Mouse (Mus musculus): ENCODE data around the gene Mt3. TPM values are rescaled to one million over a fixed set of nuclear protein-coding genes. Genes with fewer than 3 reads are reported as not detected.

The Mt3 gene
- 78.6 and 88.7 TPM in 2 replicates for polyA plus RNA-seq (2014; fragmentation: Nextera tagmentation; extraction: Ambion mirVana)

- Histone ChIP-seq H3K9ac (ENCODE audit: low read length) (peak within 1 kb of the TSS; percentile 52), H3K9me3 (ENCODE audit: control insufficient read depth, low read length) (no peaks in the 10 kb centered on the region), H3K36me3 (ENCODE audit: control insufficient read depth, insufficient read depth, low read length) (no peaks in the 10 kb centered on the region), H3K27me3 (ENCODE audit: control insufficient read depth, insufficient read depth, low read length) (peaks cover 6% of the 10 kb centered on the region; the same call in 1 of the 2 replicates), H3K4me2 (ENCODE audit: low read length) (peak within 1 kb of the TSS; percentile 73), H3K4me3 (ENCODE audit: control insufficient read depth in 1 of 2, insufficient read depth in 1 of 2, low read depth in 1 of 2, low read length in 2 of 2) (peak within 1 kb of the TSS; percentile 43 to 57), H3K27ac (replicated peaks in 1 of 2; ENCODE audit: control insufficient read depth in 1 of 2, insufficient read depth in 1 of 2, low read depth in 2 of 2, low read length in 2 of 2) (no peak within 1 kb of the TSS), H3K4me1 (ENCODE audit: control insufficient read depth in 2 of 2, insufficient read depth in 2 of 2, low read length in 2 of 2) (peaks cover 12 to 28% of the 10 kb centered on the region in 2 experiments)
- 3% methylated on average over 29 of the region's 29 CpGs for WGBS
- ATAC-seq (ENCODE audit: insufficient number of reproducible peaks, insufficient read depth, low FRiP score, low read depth) = peak; percentile 63; the same call in 1 of the 2 replicates
Observed at GRCm38 (mm10) chr8:94152513-94153300, at the start of gene Mt3. Mt3 (plus strand) TSS chr8:94152607.

GRCm38 (mm10) chr8:94104146-94104545 is 48.3 kb upstream of the Mt3 start:
- 49% methylated on average over 5 of the region's 5 CpGs for WGBS
- peaks cover 8% of the 10 kb centered on the region; the same call in 1 of the 2 replicates for H3K27me3 ChIP-seq (ENCODE audit: control insufficient read depth, insufficient read depth, low read length)
- H3K36me3 ChIP-seq (ENCODE audit: control insufficient read depth, insufficient read depth, low read length) = no peaks in the 10 kb centered on the region
- no peak for ATAC-seq (ENCODE audit: insufficient number of reproducible peaks, insufficient read depth, low FRiP score, low read depth)
- no peak overlapping the region for H3K27ac ChIP-seq (replicated peaks in 1 of 2; ENCODE audit: control insufficient read depth in 1 of 2, insufficient read depth in 1 of 2, low read depth in 2 of 2, low read length in 2 of 2)
- no peaks in the 10 kb centered on the region for H3K4me1 ChIP-seq (ENCODE audit: control insufficient read depth in 2 of 2, insufficient read depth in 2 of 2, low read length in 2 of 2)
- no peaks in the 10 kb centered on the region for H3K9me3 ChIP-seq (ENCODE audit: control insufficient read depth, low read length)
- H3K4me3 ChIP-seq (ENCODE audit: control insufficient read depth in 1 of 2, insufficient read depth in 1 of 2, low read depth in 1 of 2, low read length in 2 of 2) = no peak overlapping the region
- H3K9ac ChIP-seq (ENCODE audit: low read length) = no peak overlapping the region
- H3K4me2 ChIP-seq (ENCODE audit: low read length) = no peak overlapping the region

- Histone ChIP-seq H3K36me3 (ENCODE audit: control insufficient read depth, insufficient read depth, low read length) (no peaks in the 10 kb centered on the region), H3K9ac (ENCODE audit: low read length) (no peak overlapping the region), H3K4me1 (ENCODE audit: control insufficient read depth in 2 of 2, insufficient read depth in 2 of 2, low read length in 2 of 2) (0 out of 4 replicates have a peak, but pooled peaks cover 0 to 2% of the 10 kb centered on the region in 2 experiments), H3K4me2 (ENCODE audit: low read length) (no peak overlapping the region), H3K4me3 (ENCODE audit: control insufficient read depth in 1 of 2, insufficient read depth in 1 of 2, low read depth in 1 of 2, low read length in 2 of 2) (no peak overlapping the region), H3K27ac (replicated peaks in 1 of 2; ENCODE audit: control insufficient read depth in 1 of 2, insufficient read depth in 1 of 2, low read depth in 2 of 2, low read length in 2 of 2) (no peak overlapping the region), H3K27me3 (ENCODE audit: control insufficient read depth, insufficient read depth, low read length) (no peaks in the 10 kb centered on the region), H3K9me3 (ENCODE audit: control insufficient read depth, low read length) (no peaks in the 10 kb centered on the region)
- ATAC-seq (ENCODE audit: insufficient number of reproducible peaks, insufficient read depth, low FRiP score, low read depth) = no peak
- 56% methylated on average over 3 of the region's 3 CpGs for WGBS
Observed at GRCm38 (mm10) chr8:94107871-94108270, 44.5 kb upstream of the Mt3 start.

- H3K27me3 ChIP-seq (ENCODE audit: control insufficient read depth, insufficient read depth, low read length) = no peaks in the 10 kb centered on the region
- H3K9ac ChIP-seq (ENCODE audit: low read length) = no peak overlapping the region
- 0 out of 4 replicates have a peak, but pooled peaks cover 2 to 4% of the 10 kb centered on the region in 2 experiments for H3K4me1 ChIP-seq (ENCODE audit: control insufficient read depth in 2 of 2, insufficient read depth in 2 of 2, low read length in 2 of 2)
- H3K36me3 ChIP-seq (ENCODE audit: control insufficient read depth, insufficient read depth, low read length) = no peaks in the 10 kb centered on the region
- no peak overlapping the region for H3K27ac ChIP-seq (replicated peaks in 1 of 2; ENCODE audit: control insufficient read depth in 1 of 2, insufficient read depth in 1 of 2, low read depth in 2 of 2, low read length in 2 of 2)
- H3K9me3 ChIP-seq (ENCODE audit: control insufficient read depth, low read length) = no peaks in the 10 kb centered on the region
- no peak for ATAC-seq (ENCODE audit: insufficient number of reproducible peaks, insufficient read depth, low FRiP score, low read depth)
- WGBS = 71% methylated on average over 6 of the region's 6 CpGs
- no peak overlapping the region for H3K4me3 ChIP-seq (ENCODE audit: control insufficient read depth in 1 of 2, insufficient read depth in 1 of 2, low read depth in 1 of 2, low read length in 2 of 2)
- H3K4me2 ChIP-seq (ENCODE audit: low read length) = no peak overlapping the region
Observed at GRCm38 (mm10) chr8:94109396-94109795, 43.0 kb upstream of the Mt3 start.

GRCm38 (mm10) chr8:94109835-94110234 is 42.6 kb upstream of the Mt3 start:
- no peak overlapping the region for H3K9ac ChIP-seq (ENCODE audit: low read length)
- H3K4me1 ChIP-seq (ENCODE audit: control insufficient read depth in 2 of 2, insufficient read depth in 2 of 2, low read length in 2 of 2) = 0 out of 4 replicates have a peak, but pooled peaks cover 2 to 4% of the 10 kb centered on the region in 2 experiments
- H3K27me3 ChIP-seq (ENCODE audit: control insufficient read depth, insufficient read depth, low read length) = no peaks in the 10 kb centered on the region
- H3K27ac ChIP-seq (replicated peaks in 1 of 2; ENCODE audit: control insufficient read depth in 1 of 2, insufficient read depth in 1 of 2, low read depth in 2 of 2, low read length in 2 of 2) = no peak overlapping the region
- WGBS = 77% methylated on average over 5 of the region's 5 CpGs
- H3K36me3 ChIP-seq (ENCODE audit: control insufficient read depth, insufficient read depth, low read length) = no peaks in the 10 kb centered on the region
- no peaks in the 10 kb centered on the region for H3K9me3 ChIP-seq (ENCODE audit: control insufficient read depth, low read length)
- no peak for ATAC-seq (ENCODE audit: insufficient number of reproducible peaks, insufficient read depth, low FRiP score, low read depth)
- no peak overlapping the region for H3K4me2 ChIP-seq (ENCODE audit: low read length)
- no peak overlapping the region for H3K4me3 ChIP-seq (ENCODE audit: control insufficient read depth in 1 of 2, insufficient read depth in 1 of 2, low read depth in 1 of 2, low read length in 2 of 2)

GRCm38 (mm10) chr8:94110526-94111177 is 41.8 kb upstream of the Mt3 start:
- no peak for ATAC-seq (ENCODE audit: insufficient number of reproducible peaks, insufficient read depth, low FRiP score, low read depth)
- H3K9me3 ChIP-seq (ENCODE audit: control insufficient read depth, low read length) = no peaks in the 10 kb centered on the region
- no peak overlapping the region for H3K27ac ChIP-seq (replicated peaks in 1 of 2; ENCODE audit: control insufficient read depth in 1 of 2, insufficient read depth in 1 of 2, low read depth in 2 of 2, low read length in 2 of 2)
- no peaks in the 10 kb centered on the region for H3K36me3 ChIP-seq (ENCODE audit: control insufficient read depth, insufficient read depth, low read length)
- H3K27me3 ChIP-seq (ENCODE audit: control insufficient read depth, insufficient read depth, low read length) = no peaks in the 10 kb centered on the region
- 70% methylated on average over 6 of the region's 6 CpGs for WGBS
- H3K4me2 ChIP-seq (ENCODE audit: low read length) = no peak overlapping the region
- no peak overlapping the region for H3K4me3 ChIP-seq (ENCODE audit: control insufficient read depth in 1 of 2, insufficient read depth in 1 of 2, low read depth in 1 of 2, low read length in 2 of 2)
- H3K9ac ChIP-seq (ENCODE audit: low read length) = no peak overlapping the region
- 0 out of 4 replicates have a peak, but pooled peaks cover 2 to 4% of the 10 kb centered on the region in 2 experiments for H3K4me1 ChIP-seq (ENCODE audit: control insufficient read depth in 2 of 2, insufficient read depth in 2 of 2, low read length in 2 of 2)

- no peak overlapping the region for H3K9ac ChIP-seq (ENCODE audit: low read length)
- no peak for ATAC-seq (ENCODE audit: insufficient number of reproducible peaks, insufficient read depth, low FRiP score, low read depth)
- no peaks in the 10 kb centered on the region for H3K36me3 ChIP-seq (ENCODE audit: control insufficient read depth, insufficient read depth, low read length)
- 5% methylated on average over 1 of the region's 1 CpGs for WGBS
- 0 out of 4 replicates have a peak, but pooled peaks cover 2 to 4% of the 10 kb centered on the region in 2 experiments for H3K4me1 ChIP-seq (ENCODE audit: control insufficient read depth in 2 of 2, insufficient read depth in 2 of 2, low read length in 2 of 2)
- no peak overlapping the region for H3K4me3 ChIP-seq (ENCODE audit: control insufficient read depth in 1 of 2, insufficient read depth in 1 of 2, low read depth in 1 of 2, low read length in 2 of 2)
- no peak overlapping the region for H3K4me2 ChIP-seq (ENCODE audit: low read length)
- H3K27me3 ChIP-seq (ENCODE audit: control insufficient read depth, insufficient read depth, low read length) = no peaks in the 10 kb centered on the region
- no peaks in the 10 kb centered on the region for H3K9me3 ChIP-seq (ENCODE audit: control insufficient read depth, low read length)
- no peak overlapping the region for H3K27ac ChIP-seq (replicated peaks in 1 of 2; ENCODE audit: control insufficient read depth in 1 of 2, insufficient read depth in 1 of 2, low read depth in 2 of 2, low read length in 2 of 2)
Observed at GRCm38 (mm10) chr8:94113435-94113834, 39.0 kb upstream of the Mt3 start.

Measured in heart, embryonic 14.5 days (tissue).